Mouse (Mus musculus): ENCODE results near the gene Aup1.

The Aup1 gene

GRCm38 (mm10) chr6:83029777-83030176 lies 24.5 kb upstream of the Aup1 start:
- DNase-seq (ENCODE audit: inconsistent age in 2 of 2, low spot score in 1 of 2): no peak

DNA sequence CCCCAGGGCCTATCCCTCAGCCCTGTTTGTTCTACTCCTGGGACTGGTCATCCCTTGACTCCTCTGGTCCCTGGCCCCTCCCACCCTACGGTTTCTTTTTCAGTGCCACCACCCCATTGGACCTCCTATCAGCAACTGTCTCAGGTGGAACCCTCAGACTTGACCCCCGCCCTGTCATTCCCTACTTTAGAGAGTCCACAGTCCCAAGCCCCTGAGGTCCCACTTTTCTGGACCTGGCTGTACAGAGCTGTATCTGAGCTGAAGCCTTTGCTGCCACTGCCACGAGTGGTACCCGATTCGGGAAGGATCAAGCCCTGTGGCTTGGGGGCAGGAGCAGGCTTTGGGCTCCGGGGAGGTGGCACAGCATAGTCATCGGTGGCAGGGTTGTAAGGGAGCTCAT lies 23.2 kb upstream of the Aup1 start:
- DNase-seq (ENCODE audit: inconsistent age in 2 of 2, low spot score in 1 of 2): no peak

- DNase-seq (ENCODE audit: inconsistent age in 2 of 2, low spot score in 1 of 2): peak in 1 of 2 experiments; percentile 41
These were observed 22.3 kb upstream of the Aup1 start for GRCm38 (mm10) chr6:83031921-83032590.

- peak; percentile 56 to 86 for DNase-seq (ENCODE audit: inconsistent age in 2 of 2, low spot score in 1 of 2)
These were observed 21.5 kb upstream of the Aup1 start for GRCm38 (mm10) chr6:83032769-83033191.

GRCm38 (mm10) chr6:83033249-83034185 lies 20.8 kb upstream of the Aup1 start, which contains the start of the genes Dok1 and Loxl3:
TSS of gene Dok1 (minus strand) at chr6:83033471.
TSS of gene Loxl3 (plus strand) at chr6:83034173.
- peak; percentile 80 to 93 for DNase-seq (ENCODE audit: inconsistent age in 2 of 2, low spot score in 1 of 2)

- DNase-seq (ENCODE audit: inconsistent age in 2 of 2, low spot score in 1 of 2): no peak
These were observed 19.8 kb upstream of the Aup1 start for GRCm38 (mm10) chr6:83034463-83035055.

DNA sequence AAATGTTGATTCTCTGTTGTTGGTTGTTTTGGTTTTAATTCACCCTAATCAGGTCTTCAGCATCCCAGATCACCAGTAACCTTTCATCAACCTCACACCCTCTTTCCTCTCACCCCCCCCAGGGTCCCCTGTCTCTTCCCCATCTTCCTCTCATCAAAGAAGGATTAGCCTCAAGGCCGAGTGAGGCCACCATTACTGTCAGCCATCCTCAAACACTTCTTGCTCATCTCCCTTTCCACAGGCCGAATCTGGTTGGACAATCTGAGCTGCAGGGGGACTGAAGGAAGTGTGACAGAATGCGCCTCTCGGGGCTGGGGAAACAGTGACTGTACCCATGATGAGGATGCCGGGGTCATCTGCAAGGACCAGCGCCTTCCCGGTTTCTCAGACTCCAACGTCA lies 17.1 kb upstream of the Aup1 start:
- DNase-seq (ENCODE audit: inconsistent age in 2 of 2, low spot score in 1 of 2): no peak

DNA sequence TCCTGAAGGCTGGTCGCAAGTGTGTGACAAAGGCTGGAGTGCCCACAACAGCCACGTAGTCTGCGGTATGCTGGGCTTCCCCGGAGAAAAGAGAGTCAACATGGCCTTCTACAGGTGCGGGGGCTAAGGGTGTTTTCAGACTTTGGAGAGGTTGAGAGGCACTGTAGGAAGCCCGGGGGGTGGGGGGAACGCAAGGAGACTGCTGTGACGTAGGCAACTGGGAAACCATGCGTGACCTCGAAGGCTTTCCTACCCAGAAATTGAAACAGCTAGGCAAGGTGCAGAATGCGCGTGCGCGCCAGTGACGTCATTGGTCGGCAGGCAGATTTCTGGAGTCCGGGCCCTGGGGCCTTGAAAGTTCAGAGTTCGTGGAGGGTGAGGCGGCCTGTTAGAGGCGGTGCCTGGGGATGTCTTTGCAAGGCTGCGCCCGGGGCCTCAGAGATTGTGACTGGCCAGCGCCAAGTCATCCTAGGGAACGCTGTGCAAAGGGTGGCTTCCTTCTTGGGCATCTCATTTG lies 15.8 kb upstream of the Aup1 start:
- peak; percentile 96 to 99 for DNase-seq (ENCODE audit: inconsistent age in 2 of 2, low spot score in 1 of 2)

- no peak for DNase-seq (ENCODE audit: inconsistent age in 2 of 2, low spot score in 1 of 2)
These were observed 13.7 kb upstream of the Aup1 start for GRCm38 (mm10) chr6:83040601-83041000.

- DNase-seq (ENCODE audit: inconsistent age in 2 of 2, low spot score in 1 of 2): no peak
These were observed 10.8 kb upstream of the Aup1 start for GRCm38 (mm10) chr6:83043561-83043960.

GRCm38 (mm10) chr6:83043993-83044392 lies 10.3 kb upstream of the Aup1 start:
- DNase-seq (ENCODE audit: inconsistent age in 2 of 2, low spot score in 1 of 2): no peak

DNA sequence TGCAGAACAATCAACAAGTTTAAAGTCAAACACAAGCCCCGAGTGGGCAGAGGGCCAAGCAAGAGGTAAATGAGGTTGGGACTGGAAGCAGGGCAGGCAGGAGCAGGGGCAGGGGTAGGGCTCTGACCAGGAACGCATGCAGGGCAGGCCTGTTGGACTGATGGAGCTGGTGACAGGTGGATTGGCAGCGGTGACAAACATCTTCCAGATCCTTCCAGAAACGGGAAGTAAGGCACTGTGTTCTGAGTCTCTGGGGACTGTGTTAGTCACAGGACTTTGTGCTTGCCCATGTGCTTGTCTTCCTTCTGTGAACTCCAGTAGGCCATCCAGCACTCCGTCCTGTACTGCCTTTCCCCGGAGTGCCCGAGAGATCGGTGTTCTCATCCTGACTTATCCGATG lies 9.6 kb upstream of the Aup1 start:
- no peak for DNase-seq (ENCODE audit: inconsistent age in 2 of 2, low spot score in 1 of 2)

DNA sequence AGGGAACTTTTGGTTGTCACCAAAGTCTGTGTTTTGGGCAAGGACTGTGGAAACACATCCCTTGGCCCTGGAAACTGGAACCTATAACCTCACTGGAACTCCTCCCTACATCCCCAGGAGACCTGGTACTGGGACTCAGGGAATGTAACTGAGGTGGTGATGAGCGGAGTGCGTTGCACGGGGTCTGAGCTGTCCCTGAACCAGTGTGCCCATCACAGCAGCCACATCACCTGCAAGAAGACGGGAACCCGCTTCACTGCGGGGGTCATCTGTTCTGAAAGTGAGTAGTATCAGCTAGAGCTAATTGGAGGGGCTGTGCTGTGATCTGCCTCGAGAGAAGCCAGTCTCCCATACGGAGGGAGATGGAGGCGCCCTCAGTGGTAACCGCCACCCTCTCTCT lies 5.0 kb upstream of the Aup1 start:
- DNase-seq (ENCODE audit: inconsistent age in 2 of 2, low spot score in 1 of 2): no peak

- peak; percentile 56 to 79 for DNase-seq (ENCODE audit: inconsistent age in 2 of 2, low spot score in 1 of 2)
These were observed 973 bp upstream of the Aup1 start for GRCm38 (mm10) chr6:83053136-83053960.

GRCm38 (mm10) chr6:83054871-83055431 lies 630 bp downstream of the Aup1 start, which contains the start of gene Htra2:
TSS of gene Htra2 (minus strand) at chr6:83055273.
- no peak for DNase-seq (ENCODE audit: inconsistent age in 2 of 2, low spot score in 1 of 2)

GRCm38 (mm10) chr6:83057790-83058189 lies 3.5 kb downstream of the Aup1 start, which contains the start of gene Dqx1:
TSS of gene Dqx1 (plus strand) at chr6:83057844.
- DNase-seq (ENCODE audit: inconsistent age in 2 of 2, low spot score in 1 of 2): peak in 1 of 2 experiments; percentile 39

- DNase-seq (ENCODE audit: inconsistent age in 2 of 2, low spot score in 1 of 2): no peak
These were observed 4.4 kb downstream of the Aup1 start for GRCm38 (mm10) chr6:83058725-83059124.

DNA sequence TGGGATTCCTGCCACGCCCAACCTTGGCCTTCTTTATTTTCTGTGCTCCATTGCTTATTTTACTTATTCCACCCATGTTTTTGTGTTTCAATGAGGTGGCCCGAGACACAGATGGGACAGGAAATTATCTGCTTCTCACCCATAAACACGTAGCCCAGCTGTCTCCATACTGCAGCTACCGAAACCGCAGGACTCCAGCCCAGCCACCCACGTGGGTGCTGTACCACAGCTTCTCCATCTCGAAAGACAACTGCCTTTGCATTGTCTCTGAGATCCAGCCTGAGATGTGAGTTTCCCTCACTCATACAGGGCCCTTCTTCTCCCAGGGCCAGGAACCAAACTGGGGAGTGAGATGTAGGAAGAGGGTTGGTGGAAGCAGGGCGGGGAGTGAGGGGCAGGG lies 11.7 kb downstream of the Aup1 start:
- no peak for DNase-seq (ENCODE audit: inconsistent age in 2 of 2, low spot score in 1 of 2)

DNA sequence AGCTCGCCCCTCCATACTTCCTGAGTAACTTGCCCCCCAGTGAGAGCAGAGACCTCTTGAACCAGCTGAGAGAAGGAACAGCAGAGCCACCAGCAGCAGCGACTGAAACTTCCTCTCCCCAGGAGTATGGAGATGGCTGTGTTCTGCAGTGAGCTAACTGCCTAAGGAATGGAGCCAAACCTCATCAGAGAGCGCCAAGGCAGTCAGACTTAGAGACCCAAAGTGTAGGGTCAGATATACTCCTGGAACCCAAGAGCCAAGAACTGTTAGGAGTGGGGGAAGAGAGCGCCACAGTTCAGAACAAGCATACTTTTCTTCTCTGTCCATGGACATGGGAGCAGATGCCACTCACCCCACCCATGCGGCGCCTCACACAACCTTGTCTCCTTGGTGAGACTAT lies 12.1 kb downstream of the Aup1 start:
- no peak for DNase-seq (ENCODE audit: inconsistent age in 2 of 2, low spot score in 1 of 2)

DNA sequence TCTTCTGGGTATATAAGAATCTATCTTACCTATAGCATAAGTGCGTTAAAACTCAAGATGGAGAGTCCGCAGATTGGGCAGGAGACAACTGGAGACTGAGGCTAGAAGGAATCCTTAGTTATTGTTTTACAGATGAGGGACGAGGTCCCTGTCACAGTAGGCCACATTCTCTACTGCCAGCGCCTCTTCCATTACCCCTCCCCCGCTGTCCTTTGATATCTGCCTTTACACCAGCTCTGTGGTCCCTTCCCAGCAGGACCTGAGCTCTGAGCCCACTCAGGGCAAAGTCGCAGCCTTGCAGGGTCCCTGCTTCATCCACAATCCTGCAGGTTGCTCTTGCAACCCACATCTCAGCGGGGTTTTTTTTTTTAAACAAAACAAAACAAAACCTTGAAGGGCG lies 13.9 kb downstream of the Aup1 start:
- DNase-seq (ENCODE audit: inconsistent age in 2 of 2, low spot score in 1 of 2): no peak
